Mouse (Mus musculus) forebrain, embryonic 12.5 days (tissue): ENCODE results near the gene Smg6. TPM values are rescaled to one million over a fixed set of nuclear protein-coding genes. Genes with fewer than 3 reads are reported as not detected.

Experiments
- ATAC-seq: fragments of 200-750 bp; cut with Nextera tagmentation; 2 replicates; pipeline ENCODE4 v1.8.0; 2017; ENCODE audit warnings: moderate TSS enrichment; ENCODE audit not compliant: low FRiP score
- H3K27ac ChIP-seq: fragments of 300-500 bp; sonication (generic); 2 replicates; pipeline ENCODE4 v1.5.1; 2016; ENCODE audit warnings: mild to moderate bottlenecking
- H3K27me3 ChIP-seq: fragments of 300-500 bp; sonication (generic); 2 replicates; pipeline ENCODE4 v1.6.1; 2016; ENCODE audit warnings: mild to moderate bottlenecking
- H3K36me3 ChIP-seq: fragments of 300-500 bp; sonication (generic); replicated peaks from 2 replicates; pipeline ENCODE4 v1.6.1; 2016; ENCODE audit warnings: mild to moderate bottlenecking
- H3K4me1 ChIP-seq: fragments of 300-500 bp; sonication (generic); 2 replicates; pipeline ENCODE4 v1.6.1; 2016
- H3K4me2 ChIP-seq: fragments of 300-500 bp; sonication (generic); 2 replicates; pipeline ENCODE4 v1.6.1; 2016; ENCODE audit warnings: mild to moderate bottlenecking, moderate library complexity
- H3K4me3 ChIP-seq: fragments of 300-500 bp; sonication (generic); replicated peaks from 2 replicates; pipeline ENCODE4 v1.5.1; 2016; ENCODE audit warnings: mild to moderate bottlenecking
- H3K9ac ChIP-seq: fragments of 300-500 bp; sonication (generic); 2 replicates; pipeline ENCODE4 v1.6.1; 2016; ENCODE audit warnings: mild to moderate bottlenecking
- H3K9me3 ChIP-seq: fragments of 300-500 bp; sonication (generic); 2 replicates; pipeline ENCODE4 v1.6.1; 2016
- WGBS: fragments of 180-500 bp; shearing (Covaris S2); methylation state at CpG from one replicate; pipeline ENCODE4 v1.1.7; 2016; 5-methylcytosine and 5-hydroxymethylcytosine counted together
- polyA plus RNA-seq: library from polyadenylated mRNA; unstranded; fragments of >200 nt; fragmentation: Nextera tagmentation; extraction: Ambion mirVana; gene quantifications from 2 replicates; pipeline ENCODE4 v1.2.1, GENCODE M21; 2016

Gene Smg6
- 22.0 and 23.9 TPM in 2 replicates for polyA plus RNA-seq

DNA sequence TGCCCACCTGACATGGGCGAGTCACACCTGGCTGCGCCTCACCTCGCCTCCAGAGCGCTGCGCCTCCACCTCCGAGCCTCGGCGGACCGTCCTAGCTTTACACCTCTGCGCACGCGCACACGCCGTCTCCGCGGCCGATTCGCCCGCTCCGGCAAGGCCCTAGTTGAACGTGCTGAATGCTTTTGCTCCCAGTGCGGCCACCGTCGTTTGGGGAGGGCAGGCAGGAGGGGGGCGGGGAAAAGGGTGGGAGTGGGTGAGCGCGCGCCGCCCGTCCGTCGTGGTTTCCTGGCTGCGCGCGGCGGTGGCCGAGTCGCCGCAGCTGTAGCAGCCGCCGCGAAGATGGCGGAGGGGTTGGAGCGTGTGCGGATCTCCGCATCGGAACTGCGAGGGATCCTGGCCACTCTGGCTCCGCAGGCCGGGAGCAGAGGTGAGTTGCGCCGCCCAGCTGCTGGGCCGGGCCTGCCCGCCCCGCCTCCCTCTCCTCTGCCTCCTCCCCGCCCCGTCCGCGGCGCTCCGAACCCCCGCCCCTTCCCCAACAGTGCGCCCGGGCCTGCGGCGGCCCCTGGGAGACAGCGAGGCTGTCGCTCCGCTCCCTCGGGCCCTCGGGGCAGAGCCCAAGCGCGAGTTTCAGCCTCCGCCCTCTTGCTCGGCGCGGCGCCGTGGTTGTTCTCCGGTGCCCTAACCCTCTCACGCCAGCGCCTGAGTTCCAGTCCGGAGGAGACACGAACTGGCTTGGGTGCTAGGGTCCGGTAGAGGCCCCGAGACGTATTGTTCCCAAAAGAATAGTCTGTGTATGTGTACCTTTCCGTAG lies at the start of gene Smg6, which contains the start of gene Srr:
Smg6 (plus strand) TSS at position 247 of the 811 bp plus-strand sequence.
Srr (minus strand) TSS at position 372 of the 811 bp plus-strand sequence.
- no peaks in the 10 kb centered on the region for H3K9me3 ChIP-seq
- peaks cover 14% of the 10 kb centered on the region for H3K36me3 ChIP-seq
- H3K4me2 ChIP-seq = peak within 1 kb of the TSS; percentile 71
- peak within 1 kb of the TSS; percentile 94 for H3K9ac ChIP-seq
- H3K4me1 ChIP-seq = peaks cover 18% of the 10 kb centered on the region
- H3K27ac ChIP-seq = peak within 1 kb of the TSS; percentile 98
- under 1% methylated on average over 69 of the region's 88 CpGs for WGBS
- ATAC-seq = peak; percentile 96
- peak within 1 kb of the TSS; percentile 88 for H3K4me3 ChIP-seq
- no peaks in the 10 kb centered on the region for H3K27me3 ChIP-seq

GRCm38 (mm10) chr11:74876801-74877200 lies 48.8 kb upstream of the Smg6 start:
- under 1% methylated on average over 9 of the region's 9 CpGs for whole genome bisulfite sequencing
- H3K9ac ChIP-seq = peak overlapping the region; percentile 1; the same call in 1 of the 2 replicates
- no peaks in the 10 kb centered on the region for H3K9me3 ChIP-seq
- 0 out of 2 replicates have a peak, but pooled peaks cover 2% of the 10 kb centered on the region for H3K36me3 ChIP-seq
- H3K4me1 ChIP-seq = peaks cover 23% of the 10 kb centered on the region
- no peak overlapping the region; the same call in 1 of the 2 replicates for H3K4me3 ChIP-seq
- peak overlapping the region; percentile 83 for H3K27ac ChIP-seq
- ATAC-seq = peak; percentile 93
- no peaks in the 10 kb centered on the region for H3K27me3 ChIP-seq
- H3K4me2 ChIP-seq = peak overlapping the region; percentile 45

DNA sequence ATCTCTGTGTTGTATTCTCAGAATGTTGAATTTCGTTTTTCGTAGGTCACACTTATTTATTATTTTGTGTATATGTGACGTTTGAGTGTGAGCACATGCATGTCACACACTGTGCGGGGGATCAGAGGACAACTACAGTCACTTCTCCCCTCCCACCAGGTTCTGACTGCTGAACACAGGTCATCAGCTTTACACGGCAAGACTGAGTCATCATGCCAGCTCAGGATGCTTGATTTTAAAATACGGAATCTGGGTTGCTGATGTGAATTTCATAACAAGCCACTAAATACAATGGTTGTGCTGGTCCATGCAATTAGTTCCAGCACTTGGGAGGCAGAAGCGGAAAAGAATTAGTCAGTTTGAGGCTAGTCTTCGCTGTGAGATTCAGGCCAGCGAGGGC lies 44.6 kb upstream of the Smg6 start:
- Histone ChIP-seq H3K9ac (no peak overlapping the region), H3K27ac (no peak overlapping the region), H3K4me3 (no peak overlapping the region), H3K4me2 (no peak overlapping the region), H3K27me3 (no peaks in the 10 kb centered on the region), H3K36me3 (0 out of 2 replicates have a peak, but pooled peaks cover 5% of the 10 kb centered on the region), H3K4me1 (peaks cover 16% of the 10 kb centered on the region), H3K9me3 (no peaks in the 10 kb centered on the region)
- 87% methylated on average over 9 of the region's 9 CpGs for WGBS
- ATAC-seq = no peak

GRCm38 (mm10) chr11:74881979-74882378 lies 43.6 kb upstream of the Smg6 start:
- WGBS = 71% methylated on average over 14 of the region's 14 CpGs
- no peaks in the 10 kb centered on the region for H3K9me3 ChIP-seq

DNA sequence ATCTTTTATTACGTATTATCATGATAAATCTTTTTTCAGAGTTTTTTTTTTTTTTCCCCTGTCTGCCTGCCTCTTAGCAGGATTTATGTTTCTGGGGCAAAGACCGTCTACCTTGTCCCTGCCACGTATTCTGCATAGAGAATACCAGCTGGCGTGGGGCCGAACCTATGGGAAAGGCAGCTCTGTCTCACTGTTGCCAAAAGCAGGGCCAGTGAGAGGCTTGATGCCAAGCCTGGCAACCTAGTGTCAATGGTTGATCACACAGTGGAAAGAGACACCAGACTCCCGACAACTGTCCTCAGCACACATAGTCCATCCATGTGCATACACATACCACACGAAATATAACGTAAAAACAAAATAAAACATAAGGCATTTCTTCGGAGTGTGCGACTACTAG lies 42.5 kb upstream of the Smg6 start:
- Histone ChIP-seq H3K4me2 (no peak overlapping the region), H3K27ac (no peak overlapping the region), H3K4me3 (no peak overlapping the region), H3K4me1 (no peaks in the 10 kb centered on the region), H3K27me3 (no peaks in the 10 kb centered on the region), H3K36me3 (0 out of 2 replicates have a peak, but pooled peaks cover 5% of the 10 kb centered on the region), H3K9ac (no peak overlapping the region), H3K9me3 (no peaks in the 10 kb centered on the region)
- no peak for ATAC-seq
- 95% methylated on average over 10 of the region's 10 CpGs for WGBS

More at GRCm38 (mm10) chr11:74881979-74882378, 43.6 kb upstream of the Smg6 start:
- 0 out of 2 replicates have a peak overlapping the region, but pooled peaks have one; percentile 19 for H3K27ac ChIP-seq
- H3K27me3 ChIP-seq = no peaks in the 10 kb centered on the region
- no peak for ATAC-seq
- H3K36me3 ChIP-seq = 0 out of 2 replicates have a peak, but pooled peaks cover 5% of the 10 kb centered on the region
- H3K4me2 ChIP-seq = no peak overlapping the region
- peaks cover 7% of the 10 kb centered on the region for H3K4me1 ChIP-seq
- no peak overlapping the region for H3K4me3 ChIP-seq
- H3K9ac ChIP-seq = no peak overlapping the region

- no peaks in the 10 kb centered on the region for H3K9me3 ChIP-seq
- H3K36me3 ChIP-seq = 0 out of 2 replicates have a peak, but pooled peaks cover 3% of the 10 kb centered on the region
- H3K4me2 ChIP-seq = no peak overlapping the region
- H3K9ac ChIP-seq = no peak overlapping the region
- no peak for ATAC-seq
- 90% methylated on average over 4 of the region's 4 CpGs for WGBS
- H3K27me3 ChIP-seq = no peaks in the 10 kb centered on the region
- H3K27ac ChIP-seq = no peak overlapping the region
- peaks cover 16% of the 10 kb centered on the region for H3K4me1 ChIP-seq
- no peak overlapping the region for H3K4me3 ChIP-seq
Observed at GRCm38 (mm10) chr11:74894619-74895018, 31.0 kb upstream of the Smg6 start.

- Histone ChIP-seq H3K27me3 (no peaks in the 10 kb centered on the region), H3K27ac (peak overlapping the region; percentile 87), H3K36me3 (peaks cover 19% of the 10 kb centered on the region), H3K4me1 (peaks cover 23% of the 10 kb centered on the region), H3K4me2 (peak overlapping the region; percentile 70), H3K4me3 (peak overlapping the region; percentile 66), H3K9me3 (no peaks in the 10 kb centered on the region), H3K9ac (peak overlapping the region; percentile 62)
- under 1% methylated on average over 48 of the region's 55 CpGs for WGBS
- ATAC-seq = peak; percentile 72
Observed at GRCm38 (mm10) chr11:74895980-74896900, 29.4 kb upstream of the Smg6 start.

DNA sequence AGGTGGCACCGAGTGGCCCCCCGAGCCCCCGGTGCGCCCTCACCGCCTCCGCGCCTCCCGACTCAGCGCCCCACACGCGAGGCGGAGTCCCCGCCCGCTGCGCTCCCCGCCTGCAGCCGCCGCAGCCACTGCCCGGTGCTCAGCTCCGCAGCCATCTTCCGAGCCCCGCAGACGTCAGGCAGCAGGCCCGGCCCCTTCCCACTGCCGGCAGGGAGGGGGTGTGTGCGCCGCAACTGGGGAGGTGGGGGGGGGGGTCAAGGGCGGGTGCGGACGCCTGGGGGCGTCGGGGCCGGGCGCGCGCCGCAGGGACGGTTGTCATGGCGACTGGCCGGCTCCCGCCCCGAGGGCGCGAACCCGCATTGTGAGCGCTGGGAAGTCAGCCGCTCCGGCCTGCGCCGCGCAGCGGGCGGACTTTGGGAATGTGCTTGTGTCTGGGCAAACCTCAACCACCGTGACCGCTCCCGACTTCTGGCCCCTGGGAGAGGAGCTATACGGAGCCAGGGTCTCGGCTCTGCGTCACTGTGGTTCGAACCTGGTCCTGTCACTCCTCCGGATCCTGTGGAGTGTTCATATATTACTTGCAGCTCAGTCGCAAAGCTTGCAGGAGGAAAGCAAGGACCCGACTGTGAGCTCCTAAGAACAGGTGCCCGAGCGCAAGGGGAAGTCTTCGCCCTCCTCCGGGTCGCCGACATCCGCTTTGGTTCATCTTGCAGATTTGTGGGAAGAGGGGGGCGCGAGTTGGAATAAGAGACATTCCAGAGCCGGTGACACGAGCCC lies 28.5 kb upstream of the Smg6 start, which contains the start of gene Sgsm2:
Sgsm2 (minus strand) TSS at position 160 of the 777 bp plus-strand sequence.
- Histone ChIP-seq H3K9me3 (no peaks in the 10 kb centered on the region), H3K4me2 (peak within 1 kb of the TSS; percentile 70), H3K9ac (peak within 1 kb of the TSS; percentile 62), H3K4me3 (peak within 1 kb of the TSS; percentile 66), H3K27me3 (no peaks in the 10 kb centered on the region), H3K27ac (peak within 1 kb of the TSS; percentile 87), H3K4me1 (peaks cover 23% of the 10 kb centered on the region), H3K36me3 (peaks cover 28% of the 10 kb centered on the region)
- WGBS = 0% methylated on average over 42 of the region's 74 CpGs
- peak; percentile 83 for ATAC-seq

GRCm38 (mm10) chr11:74897678-74898516 lies 27.7 kb upstream of the Smg6 start, which contains the start of gene Tsr1:
Gene Tsr1, plus strand, starts transcription at chr11:74898071.
- Histone ChIP-seq H3K4me3 (peak within 1 kb of the TSS; percentile 66), H3K4me2 (peak within 1 kb of the TSS; percentile 70), H3K4me1 (peaks cover 23% of the 10 kb centered on the region), H3K9ac (peak within 1 kb of the TSS; percentile 62), H3K27me3 (no peaks in the 10 kb centered on the region), H3K36me3 (peaks cover 33% of the 10 kb centered on the region), H3K9me3 (no peaks in the 10 kb centered on the region), H3K27ac (peak within 1 kb of the TSS; percentile 87)
- peak; percentile 83 for ATAC-seq
- WGBS = under 1% methylated on average over 54 of the region's 54 CpGs

GRCm38 (mm10) chr11:74898517-74898827 lies 27.2 kb upstream of the Smg6 start:
- 1% methylated on average over 7 of the region's 7 CpGs for WGBS
- H3K27ac ChIP-seq = peak overlapping the region; percentile 87

GRCm38 (mm10) chr11:74901555-74901954 lies 24.1 kb upstream of the Smg6 start:
- Histone ChIP-seq H3K36me3 (peaks cover 69% of the 10 kb centered on the region), H3K9ac (no peak overlapping the region), H3K4me1 (peaks cover 16% of the 10 kb centered on the region), H3K4me3 (no peak overlapping the region), H3K9me3 (no peaks in the 10 kb centered on the region), H3K4me2 (no peak overlapping the region), H3K27ac (no peak overlapping the region), H3K27me3 (no peaks in the 10 kb centered on the region)
- 96% methylated on average over 6 of the region's 6 CpGs for WGBS
- no peak for ATAC-seq

More at GRCm38 (mm10) chr11:74898517-74898827, 27.2 kb upstream of the Smg6 start:
- peaks cover 23% of the 10 kb centered on the region for H3K4me1 ChIP-seq
- H3K9me3 ChIP-seq = no peaks in the 10 kb centered on the region
- H3K4me2 ChIP-seq = peak overlapping the region; percentile 70
- H3K4me3 ChIP-seq = peak overlapping the region; percentile 66
- no peaks in the 10 kb centered on the region for H3K27me3 ChIP-seq
- peak overlapping the region; percentile 62 for H3K9ac ChIP-seq
- no peak for ATAC-seq
- H3K36me3 ChIP-seq = peaks cover 39% of the 10 kb centered on the region
